Mouse (Mus musculus) thymus, postnatal 10 days (tissue): Measurements from ENCODE around the gene Hnrnpa0.
A peak's percentile ranks its signal among the peaks of the same experiment; 100 is the strongest.
"Not testable (repeated sequence)": the region's sequence is repeated elsewhere in the genome, so short reads cannot be mapped to it uniquely, and the experiment has no call there.

ENCODE experiments used
- DNase-seq, 2 experiments: peaks; one replicate each; pipeline ENCODE4 v3.0.0; 2021; ENCODE audit warnings: low spot score in 2 of 2

Gene Hnrnpa0

DNA sequence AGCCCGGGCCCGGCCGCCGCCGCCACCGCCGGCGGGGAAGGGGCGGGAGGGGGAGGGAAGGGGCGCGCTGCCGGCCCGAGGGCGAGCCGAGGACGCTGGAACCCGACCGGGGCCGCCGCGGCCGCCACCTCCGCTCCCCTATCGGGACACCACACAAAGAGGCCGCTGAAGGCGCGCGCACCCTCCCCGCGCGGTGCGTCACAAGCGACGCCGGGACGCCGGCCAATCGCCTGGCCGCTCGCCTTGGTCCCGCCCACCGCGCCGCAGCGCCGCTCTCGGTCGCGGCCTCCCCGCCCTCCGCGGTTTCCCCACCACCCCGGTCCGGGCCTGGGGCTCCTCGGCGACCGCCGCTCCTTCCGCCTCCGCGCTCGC, at the start of gene Hnrnpa0:
Hnrnpa0 (minus strand) TSS at position 161 of the 372 bp plus-strand sequence.
- DNase-seq = peak; percentile 93 to 97

DNA sequence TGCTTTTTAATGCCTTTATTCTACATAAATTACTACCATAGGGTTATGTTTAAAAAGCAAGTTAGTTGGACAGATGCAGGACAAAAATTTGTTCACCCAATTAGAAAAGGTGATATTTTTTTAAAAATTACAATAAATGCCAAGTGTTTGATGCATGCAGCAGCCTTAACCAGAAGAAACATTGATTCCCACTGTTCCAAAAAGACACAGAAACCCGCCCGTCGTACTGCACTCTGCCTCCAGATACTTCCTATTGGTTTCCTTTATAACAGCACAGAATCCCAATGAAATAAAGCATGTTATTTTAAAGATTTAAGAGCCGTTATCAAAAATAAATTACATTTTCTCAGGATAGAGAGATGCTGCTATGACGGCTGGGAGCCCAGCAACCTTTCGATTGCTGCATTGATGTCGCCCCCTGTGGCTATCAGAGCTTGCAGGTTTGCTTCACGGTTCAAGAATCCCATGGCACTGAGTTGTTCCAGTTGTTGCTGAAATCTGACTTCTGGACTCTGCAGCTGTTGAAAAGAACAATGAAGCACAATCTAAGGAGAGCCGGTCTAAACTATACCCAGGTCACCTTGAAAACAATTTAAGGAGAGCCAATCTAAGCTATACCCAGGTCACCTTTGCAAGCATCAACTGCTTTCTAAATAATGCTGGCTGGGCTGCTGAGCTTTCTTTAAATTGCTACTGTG, 49.3 kb upstream of the Hnrnpa0 start:
- DNase-seq = peak; percentile 100

DNA sequence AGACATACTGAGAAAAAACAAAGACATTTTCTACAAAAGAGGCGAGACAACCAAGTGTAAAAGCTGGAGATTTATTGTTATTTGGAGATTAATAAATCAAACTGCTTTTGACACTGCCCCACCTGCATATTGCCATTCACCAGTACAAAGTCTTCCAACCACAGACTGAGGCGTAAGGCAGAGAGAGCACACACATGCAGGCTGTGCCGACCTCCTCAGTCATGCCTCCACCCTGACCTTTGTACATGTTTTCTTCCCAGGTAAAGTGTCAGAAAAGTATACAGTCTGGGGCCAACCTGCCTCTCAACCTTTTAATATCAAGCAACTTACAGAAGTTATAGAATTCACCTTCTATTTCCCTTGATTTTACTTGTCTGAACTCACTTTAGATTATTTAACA, 47.7 kb upstream of the Hnrnpa0 start:
- DNase-seq = no peak

DNA sequence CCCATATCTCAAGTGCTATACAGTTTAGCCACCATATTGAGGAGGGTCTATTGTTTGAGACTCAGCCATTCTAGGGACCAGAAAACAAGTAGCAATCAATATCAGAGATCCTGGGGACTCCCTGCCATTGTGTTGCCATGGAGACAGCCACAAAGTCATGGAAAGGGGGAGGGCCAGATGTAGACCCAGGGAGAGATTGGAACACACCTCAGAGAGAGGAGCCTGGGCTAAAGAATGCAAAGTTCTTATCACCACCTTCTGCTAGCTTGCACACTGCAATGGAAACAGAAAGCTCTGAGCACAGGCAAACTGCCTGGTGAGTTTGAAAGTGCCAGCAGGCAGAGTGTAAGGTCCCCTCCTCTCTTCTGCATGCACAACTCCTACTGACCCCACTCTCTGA, 39.8 kb upstream of the Hnrnpa0 start:
- DNase-seq = no peak

DNA sequence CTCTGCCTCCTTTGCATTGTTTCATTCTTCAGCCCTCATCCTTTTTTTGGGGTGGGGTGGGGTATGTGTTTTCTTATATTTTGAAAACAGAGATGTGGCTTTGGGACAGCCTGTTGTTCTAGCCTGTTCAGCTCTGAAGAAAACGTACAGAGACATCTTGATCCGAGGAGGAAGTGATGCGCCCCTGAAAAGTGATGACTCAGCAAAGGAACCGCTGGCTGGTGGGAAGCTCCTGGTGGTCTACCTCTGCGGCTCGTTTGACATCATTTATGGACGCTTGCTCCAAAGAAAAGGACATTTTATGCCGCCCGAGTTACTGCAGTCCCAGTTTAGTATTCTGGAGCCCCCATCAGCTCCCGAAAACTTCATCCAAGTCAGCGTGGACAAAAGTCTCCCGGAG, 35.0 kb upstream of the Hnrnpa0 start:
- DNase-seq = no peak

DNA sequence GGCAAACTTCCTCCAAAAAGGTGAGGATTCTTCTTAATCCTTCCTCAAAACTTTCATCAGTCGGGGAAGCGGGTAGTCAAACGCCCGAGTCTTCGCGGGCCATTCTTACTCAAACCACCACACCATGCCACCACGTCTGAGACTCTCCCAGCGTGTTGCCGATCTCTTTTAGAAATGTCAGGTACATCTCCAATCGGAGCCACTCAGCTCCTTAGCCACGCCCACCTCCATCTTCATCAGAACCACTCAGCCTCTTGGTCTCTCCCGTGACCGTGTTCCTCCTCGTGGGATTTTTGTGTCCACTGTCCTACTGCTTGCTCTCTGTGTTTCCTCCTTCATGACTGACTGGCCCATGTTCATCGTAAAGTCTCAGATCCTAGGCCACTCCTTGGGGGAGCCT, 32.4 kb upstream of the Hnrnpa0 start:
- DNase-seq = no peak

DNA sequence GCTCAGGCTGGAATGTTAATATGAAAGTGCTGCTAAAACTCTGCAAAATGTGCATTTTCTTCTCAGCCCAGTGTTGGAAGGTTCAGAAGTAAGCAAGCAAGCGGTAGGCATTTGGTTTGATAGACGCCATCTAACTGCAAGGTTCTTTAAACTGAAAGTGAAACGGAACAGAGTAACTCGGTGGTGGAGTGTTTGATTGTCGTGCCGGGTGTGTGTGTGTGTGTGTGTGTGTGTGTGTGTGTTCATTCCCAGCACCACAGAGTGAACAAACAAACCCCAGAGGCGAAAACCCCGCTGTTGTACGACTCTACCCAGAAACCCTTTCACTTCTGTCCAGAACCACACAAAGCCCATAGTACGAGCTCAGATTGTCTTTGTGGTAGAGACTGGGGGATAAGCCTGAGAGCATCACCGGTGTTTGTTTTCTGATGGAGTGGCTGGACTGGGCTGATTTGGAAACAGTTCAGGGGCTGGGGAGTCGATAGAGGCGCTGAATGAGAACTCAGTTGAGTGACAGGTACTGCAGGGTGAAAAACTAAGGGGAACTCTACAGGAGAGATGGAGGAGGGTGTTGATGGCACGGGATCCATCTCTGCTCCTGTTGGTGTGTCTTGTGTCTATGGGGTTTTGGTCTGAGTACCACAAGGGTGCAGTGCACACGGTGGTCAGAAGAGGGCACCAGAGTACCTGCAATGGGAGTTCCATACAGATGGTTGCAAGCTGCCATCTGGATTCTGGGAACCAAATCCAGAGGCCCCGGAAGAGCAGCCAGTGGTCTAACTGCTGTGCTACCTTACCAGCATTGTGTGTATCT, 29.9 kb upstream of the Hnrnpa0 start:
- DNase-seq = peak; percentile 77 to 91

DNA sequence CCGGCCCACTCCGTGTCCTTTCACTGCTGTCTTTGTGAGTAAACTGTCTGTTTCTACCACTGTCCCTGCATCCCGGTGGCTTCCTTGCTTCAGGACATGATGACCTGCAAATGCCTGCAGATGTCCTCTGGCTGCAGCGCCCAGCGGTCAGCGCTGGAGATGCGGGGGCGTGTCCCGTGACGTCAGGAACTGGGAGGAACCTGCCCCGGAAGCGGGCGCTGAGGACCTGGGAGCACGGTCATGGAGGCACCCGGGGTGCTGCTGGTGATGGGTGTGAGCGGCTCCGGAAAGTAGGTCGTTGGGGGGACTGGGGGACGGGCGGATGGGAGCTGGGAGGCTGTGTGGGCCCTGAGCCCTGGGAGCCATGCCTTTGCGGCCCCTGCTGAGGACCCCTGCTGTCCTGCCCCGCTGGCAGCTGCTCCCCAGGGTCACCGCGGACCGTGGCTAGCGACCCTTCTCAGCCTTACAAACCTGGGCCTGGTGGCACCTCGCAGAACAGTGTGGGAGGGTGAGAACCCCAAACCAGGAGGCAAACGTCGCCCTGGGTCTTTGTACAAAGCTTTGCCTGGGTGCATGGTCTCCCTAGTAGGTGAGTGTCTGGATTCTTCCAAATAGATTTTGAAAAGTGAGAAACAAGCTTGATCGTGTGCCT, 29.2 kb upstream of the Hnrnpa0 start, which contains the start of gene Idnk:
Idnk (plus strand) TSS at position 203 of the 652 bp plus-strand sequence.
- peak; percentile 75 to 79 for DNase-seq

DNA sequence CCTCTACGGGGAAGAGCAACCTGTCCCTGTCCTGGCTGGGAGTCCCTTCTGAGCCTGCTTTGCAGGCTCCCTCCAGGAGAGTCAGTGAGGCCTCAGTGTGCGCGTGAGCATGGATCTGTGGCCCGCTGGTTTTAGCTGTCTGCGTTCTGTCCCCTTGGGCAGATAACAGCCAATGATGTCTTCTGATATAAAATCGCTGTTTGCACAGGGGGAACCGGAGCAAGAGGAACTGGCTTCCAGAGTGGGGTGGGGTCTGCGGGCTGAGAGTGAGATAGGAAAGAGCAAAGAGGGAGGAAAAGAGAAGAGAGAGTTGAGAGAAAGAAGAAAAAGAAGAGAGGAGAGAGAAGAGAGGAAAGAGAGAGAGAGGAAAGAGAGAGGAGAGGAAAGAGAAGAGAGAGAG, 28.7 kb upstream of the Hnrnpa0 start:
- DNase-seq = peak in 1 of 2 experiments; percentile 13

DNA sequence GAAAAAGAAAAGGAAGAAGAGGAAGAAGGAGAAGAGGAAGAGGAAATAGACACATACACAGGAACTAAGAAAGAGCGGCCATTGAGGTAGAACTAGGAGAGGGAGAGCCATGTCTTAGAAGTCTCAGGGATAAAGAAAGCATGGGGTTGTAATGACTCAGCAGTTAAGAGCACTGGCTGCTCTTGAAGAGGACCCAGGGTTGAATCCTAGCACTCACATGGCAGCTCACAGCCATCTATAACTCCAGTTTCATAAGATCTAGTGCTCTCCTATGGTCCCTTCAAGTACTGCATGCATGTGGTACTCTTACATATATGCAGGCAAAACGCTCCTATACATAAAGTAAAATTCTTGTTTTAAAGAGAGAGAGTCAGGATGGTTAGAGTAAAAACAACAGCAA, 27.7 kb upstream of the Hnrnpa0 start:
- DNase-seq = no peak

DNA sequence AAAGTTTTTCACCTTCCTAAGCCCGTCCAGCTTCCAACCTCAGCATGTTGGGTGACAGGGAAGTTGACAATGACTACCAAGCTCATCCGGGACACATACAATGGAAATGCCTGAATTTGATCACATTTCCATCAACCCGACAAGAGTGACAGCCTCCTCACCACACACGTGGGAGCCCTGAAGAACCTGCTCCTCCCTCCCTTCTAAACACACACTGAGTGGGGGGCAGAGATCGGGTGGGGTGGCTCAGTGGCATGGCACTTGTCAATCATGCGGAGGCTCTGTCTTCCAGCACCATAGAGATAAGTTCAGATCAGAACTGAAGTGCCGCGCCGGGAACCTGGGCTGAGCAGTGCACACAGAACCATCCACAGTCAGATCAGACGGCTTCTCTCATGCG, 22.1 kb upstream of the Hnrnpa0 start:
- no peak for DNase-seq

DNA sequence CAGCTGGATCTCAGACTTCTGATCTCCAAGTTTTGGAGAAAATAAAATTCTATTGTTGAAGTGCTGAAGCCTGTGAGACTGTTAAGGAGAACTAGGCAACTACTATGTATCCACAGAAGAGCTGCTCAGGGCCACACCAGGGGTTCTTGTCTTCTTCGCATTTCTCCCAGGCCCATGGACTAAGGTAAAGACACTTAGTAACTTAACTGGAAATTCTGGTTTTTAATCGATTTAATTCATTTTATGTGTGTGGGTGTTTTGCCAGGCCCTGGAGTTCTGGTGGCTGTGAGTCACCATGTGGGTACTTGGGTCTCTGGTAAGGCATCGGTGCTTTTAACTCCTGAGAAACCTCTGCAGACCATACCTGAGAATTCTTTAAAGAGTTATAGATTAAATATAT, 21.3 kb upstream of the Hnrnpa0 start:
- no peak for DNase-seq

DNA sequence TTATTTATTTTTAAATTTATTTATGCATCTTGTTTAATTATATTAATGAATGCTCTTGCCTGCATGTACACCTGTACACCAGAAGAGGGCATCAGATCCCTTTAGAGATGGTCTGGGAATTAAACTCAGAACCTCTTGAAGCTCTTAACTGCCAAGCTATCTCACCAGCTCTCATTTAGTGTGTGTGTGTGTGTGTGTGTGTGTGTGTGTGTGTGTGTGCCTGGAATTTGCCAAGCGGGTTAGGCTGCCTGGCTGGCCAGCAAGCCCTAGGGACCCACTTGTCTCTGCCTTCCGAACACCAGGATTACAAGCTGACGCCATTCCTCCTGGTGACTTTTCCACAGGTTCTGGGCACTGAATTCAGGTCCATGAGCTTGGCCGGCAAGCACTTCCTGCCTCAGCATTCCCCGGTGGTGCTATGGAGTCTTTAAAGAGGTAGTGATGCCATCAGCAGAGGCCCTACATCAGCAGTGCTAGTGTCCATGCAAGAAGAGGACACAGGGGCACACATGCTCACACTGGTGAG, 20.7 kb upstream of the Hnrnpa0 start:
- DNase-seq = peak in 1 of 2 experiments; percentile 14

DNA sequence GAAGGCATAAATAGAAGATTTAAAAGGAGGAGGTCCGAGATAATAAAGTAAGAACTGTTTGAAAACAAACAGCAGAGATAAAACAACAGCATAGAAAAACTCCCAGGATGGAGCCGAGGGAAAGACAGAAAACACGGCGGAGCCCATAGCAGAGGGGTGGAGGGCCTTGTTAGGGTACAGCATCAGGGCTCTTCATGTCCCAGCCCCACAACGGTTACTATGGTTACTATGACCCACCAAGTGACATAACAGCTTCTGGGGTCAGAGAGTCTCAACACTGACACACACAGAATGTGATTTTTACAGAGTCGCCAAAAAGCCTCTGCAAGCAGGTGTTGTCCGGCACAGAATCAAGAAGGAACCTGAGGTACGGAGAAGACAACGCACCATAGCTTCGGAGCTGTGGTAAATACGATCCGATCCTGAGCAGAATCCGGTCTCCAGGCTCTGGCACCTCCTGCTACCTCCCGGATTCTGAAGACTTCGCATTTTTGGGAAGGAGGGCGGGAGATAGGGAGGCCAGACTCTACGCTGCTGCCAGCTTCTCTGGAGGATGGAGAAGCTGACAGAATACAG, 20.0 kb upstream of the Hnrnpa0 start:
- no peak for DNase-seq

DNA sequence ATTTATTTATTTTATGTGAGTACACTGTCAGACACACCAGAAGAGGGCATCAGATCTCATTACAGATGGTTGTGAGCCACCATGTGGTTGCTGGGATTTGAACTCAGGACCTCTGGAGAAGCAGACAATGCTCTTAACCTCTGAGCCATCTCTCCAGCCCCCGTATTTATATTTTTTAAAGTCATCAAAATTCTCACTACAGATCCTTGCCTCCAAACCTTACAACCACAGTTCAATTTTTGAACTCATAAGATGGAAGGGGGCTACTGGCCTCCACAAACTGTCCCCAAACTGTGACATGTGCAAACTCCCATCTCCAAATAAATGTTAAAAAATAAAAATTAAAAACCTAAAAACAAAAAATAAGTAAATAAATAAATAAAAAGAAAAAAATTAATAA, 19.4 kb upstream of the Hnrnpa0 start:
- DNase-seq = no peak

DNA sequence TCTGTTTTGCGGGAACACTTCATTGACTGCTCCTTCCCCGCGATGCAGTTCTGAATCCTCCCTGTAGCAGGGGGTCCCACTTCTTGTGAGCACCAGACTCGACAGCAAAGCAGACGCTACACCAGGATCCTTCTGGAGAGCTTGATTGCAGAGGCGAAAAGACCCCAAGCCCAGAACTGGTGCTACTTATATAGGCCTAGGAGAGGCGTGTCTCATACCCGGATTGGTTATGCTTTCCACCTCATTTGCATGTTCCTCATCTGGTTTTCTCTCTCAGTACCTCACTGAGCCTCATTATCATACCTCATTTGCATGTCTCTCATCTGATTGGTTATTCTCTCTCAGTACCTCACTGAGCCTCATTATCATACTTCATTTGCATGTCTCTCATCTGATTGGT, 18.2 kb upstream of the Hnrnpa0 start:
- DNase-seq = not testable (repeated sequence)

DNA sequence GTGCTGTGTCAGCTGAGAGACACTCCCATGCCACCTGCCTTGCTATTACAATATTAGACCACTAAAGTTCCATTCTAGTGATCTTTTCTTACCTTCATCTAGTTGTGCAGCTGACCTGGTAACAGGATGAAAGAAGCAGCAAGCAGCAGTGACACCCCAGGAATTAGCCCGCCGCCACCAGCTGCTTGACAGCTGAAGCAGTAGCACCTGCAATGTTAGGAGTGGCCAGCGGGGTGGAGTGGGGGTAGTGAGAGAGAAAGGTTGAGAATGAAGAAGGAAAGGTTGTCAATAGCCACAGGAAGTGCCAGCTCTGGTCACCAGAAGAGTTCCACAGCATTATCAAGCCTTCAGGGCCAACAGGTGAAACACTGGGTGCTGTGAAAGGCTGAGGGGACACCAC, 3.3 kb upstream of the Hnrnpa0 start:
- no peak for DNase-seq

DNA sequence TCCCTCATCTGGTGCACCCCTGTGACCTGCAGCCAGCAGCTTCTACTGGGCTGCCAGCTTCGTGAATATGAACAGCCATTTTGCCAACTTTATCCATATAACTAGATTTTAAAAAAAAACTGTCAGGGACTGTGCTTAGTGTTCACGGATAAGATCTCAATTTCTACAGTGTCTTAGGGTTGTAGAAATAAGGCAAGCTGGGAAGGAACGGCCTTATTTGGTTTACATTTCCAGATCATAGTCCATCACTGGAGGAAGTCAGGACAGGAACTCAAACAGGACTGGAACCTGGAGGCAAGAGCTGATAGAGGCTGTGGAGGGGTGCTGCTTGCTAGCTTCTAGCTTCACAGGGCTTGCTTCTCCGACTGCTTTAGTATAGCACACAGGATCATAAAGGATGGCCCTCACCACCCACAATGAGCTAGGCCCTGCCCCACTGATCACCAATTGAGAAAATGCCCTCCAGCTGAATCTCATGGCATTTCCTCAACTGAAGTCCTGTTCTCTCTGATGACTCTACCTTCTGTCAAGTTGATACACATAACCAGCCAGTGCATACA, 1.4 kb upstream of the Hnrnpa0 start:
- no peak for DNase-seq

DNA sequence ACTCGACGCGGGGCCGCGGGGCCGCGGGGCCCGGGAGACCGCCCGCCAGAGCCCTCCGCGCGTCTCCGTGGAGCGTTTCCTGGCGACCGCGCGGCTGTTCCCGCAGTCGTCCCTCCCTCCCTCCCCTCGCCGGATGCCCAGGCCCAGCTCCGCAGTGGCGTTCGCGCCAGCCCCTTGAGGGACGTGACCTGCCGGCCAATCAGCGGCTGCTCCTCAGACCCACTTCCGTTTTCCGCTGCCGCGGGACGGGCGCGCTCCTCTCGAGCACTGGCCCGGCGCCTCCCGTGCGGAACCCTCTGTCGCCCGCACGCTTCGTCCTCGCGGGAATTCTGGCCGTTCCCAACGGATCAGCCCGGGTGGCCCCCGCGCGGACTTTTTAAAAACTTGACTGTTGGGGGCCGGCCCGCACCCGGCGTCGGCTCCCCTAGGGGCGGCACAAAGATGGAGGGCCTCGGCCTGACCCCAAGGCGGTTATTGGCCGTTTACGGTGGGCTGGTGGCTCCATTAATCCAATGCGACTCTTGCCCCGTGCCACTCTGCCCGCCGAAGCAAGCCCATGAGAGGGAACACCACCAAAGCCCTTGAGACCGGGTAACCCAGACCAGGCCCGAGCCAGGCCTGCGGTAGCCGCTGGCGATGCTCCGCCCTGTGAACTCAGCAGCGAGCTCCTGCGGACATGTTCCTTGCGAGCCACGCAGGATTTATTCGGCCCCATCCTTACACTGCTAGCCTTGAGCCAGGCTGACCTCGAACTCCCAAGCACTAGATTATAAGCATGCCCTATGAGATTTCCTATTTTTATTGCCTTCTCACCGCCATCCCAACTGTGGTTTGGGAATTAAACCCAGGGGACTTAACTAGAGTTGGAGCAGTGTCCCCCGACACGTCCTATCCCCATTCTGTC, 664 bp upstream of the Hnrnpa0 start:
- peak; percentile 91 to 96 for DNase-seq

DNA sequence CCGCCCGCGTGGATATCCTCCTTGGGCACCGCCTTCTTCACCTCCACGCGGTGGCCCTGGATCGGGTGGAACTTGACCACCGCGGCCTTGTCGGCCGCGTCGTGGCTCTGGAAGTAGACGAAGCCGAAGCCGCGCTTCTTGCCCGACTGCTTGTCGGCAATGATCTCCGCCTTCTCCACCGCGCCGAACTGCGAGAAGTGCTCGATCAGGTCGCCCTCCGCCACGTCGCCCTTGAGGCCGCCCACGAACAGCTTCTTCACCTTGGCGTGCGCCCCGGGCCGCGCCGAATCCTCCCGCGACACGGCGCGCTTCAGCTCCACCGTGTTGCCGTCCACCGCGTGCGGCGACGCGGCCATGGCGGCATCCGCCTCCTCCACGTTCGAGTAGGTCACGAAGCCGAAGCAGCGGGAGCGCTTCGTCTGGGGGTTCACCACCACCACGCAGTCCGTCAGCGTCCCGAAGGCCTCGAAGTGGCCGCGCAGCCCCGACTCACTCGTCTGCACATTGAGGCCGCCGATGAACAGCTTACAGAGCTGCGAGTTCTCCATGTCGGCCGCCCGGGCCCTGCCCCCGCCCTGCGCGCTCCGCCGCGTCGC, 492 bp downstream of the Hnrnpa0 start:
- DNase-seq = peak; percentile 56 to 64
